Mouse (Mus musculus) hindbrain, embryonic 13.5 days (tissue): ENCODE results near the gene Trmt1. TPM values are rescaled to one million over a fixed set of nuclear protein-coding genes. Genes with fewer than 3 reads are reported as not detected.

Experiments
- ATAC-seq: fragments of 200-750 bp; cut with Nextera tagmentation; 2 replicates; pipeline ENCODE4 v1.8.0; 2017; ENCODE audit warnings: moderate TSS enrichment; ENCODE audit not compliant: low FRiP score
- H3K27ac ChIP-seq: fragments of 300-500 bp; sonication (generic); 2 replicates; pipeline ENCODE4 v1.5.1; 2015; ENCODE audit warnings: inconsistent platforms, mild to moderate bottlenecking, moderate library complexity
- H3K27me3 ChIP-seq: fragments of 300-500 bp; sonication (generic); 2 replicates; pipeline ENCODE4 v1.6.1; 2015; ENCODE audit warnings: mild to moderate bottlenecking, inconsistent platforms
- H3K36me3 ChIP-seq: fragments of 300-500 bp; sonication (generic); 2 replicates; pipeline ENCODE4 v1.6.1; 2015; ENCODE audit warnings: mild to moderate bottlenecking, inconsistent platforms
- H3K4me1 ChIP-seq: fragments of 300-500 bp; sonication (generic); replicated peaks from 2 replicates; pipeline ENCODE4 v1.6.1; 2015; ENCODE audit warnings: inconsistent platforms
- H3K4me2 ChIP-seq: fragments of 300-500 bp; sonication (generic); 2 replicates; pipeline ENCODE4 v1.6.1; 2015; ENCODE audit warnings: inconsistent platforms, mild to moderate bottlenecking, moderate library complexity
- H3K4me3 ChIP-seq: fragments of 300-500 bp; sonication (generic); 2 replicates; pipeline ENCODE4 v1.5.1; 2015; ENCODE audit warnings: mild to moderate bottlenecking, inconsistent platforms
- H3K9ac ChIP-seq: fragments of 300-500 bp; sonication (generic); 2 replicates; pipeline ENCODE4 v1.6.1; 2015; ENCODE audit warnings: mild to moderate bottlenecking, inconsistent platforms
- H3K9me3 ChIP-seq: fragments of 300-500 bp; sonication (generic); 2 replicates; pipeline ENCODE4 v1.6.1; 2016; ENCODE audit warnings: inconsistent platforms
- WGBS: fragments of 180-500 bp; shearing (Covaris S2); methylation state at CpG from one replicate; pipeline ENCODE4 v1.1.7; 2015; 5-methylcytosine and 5-hydroxymethylcytosine counted together
- polyA plus RNA-seq: library from polyadenylated mRNA; unstranded; fragments of >200 nt; fragmentation: Nextera tagmentation; extraction: Ambion mirVana; gene quantifications from 2 replicates; pipeline ENCODE4 v1.2.1, GENCODE M21; 2015

Gene Trmt1
- polyA plus RNA-seq, 1 experiment from 2014 or later = 51.9 TPM

DNA sequence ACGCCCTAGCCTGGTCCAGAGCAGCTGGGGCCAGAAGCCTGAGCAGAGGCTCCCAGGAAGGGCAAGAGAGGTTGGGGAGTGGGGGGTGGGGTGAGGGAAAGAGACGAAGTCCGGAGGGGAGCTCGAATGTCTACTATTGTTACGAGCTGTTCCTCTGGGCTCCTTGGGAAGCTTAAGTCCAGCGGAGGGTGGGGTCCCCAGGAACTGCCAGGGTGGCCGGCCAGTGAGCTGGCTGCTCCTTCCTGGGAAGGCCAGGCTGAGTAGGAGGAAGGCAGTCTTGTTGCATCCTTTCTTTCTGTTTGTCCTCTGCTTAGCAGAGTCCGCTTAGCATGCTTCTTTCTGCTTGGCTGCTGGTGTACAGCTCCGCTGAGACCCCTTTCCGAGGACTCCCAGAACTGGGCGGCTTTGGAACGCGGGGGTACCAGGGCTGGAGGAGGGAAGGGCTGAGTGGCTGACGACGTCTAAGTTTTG lies 22.0 kb downstream of the Trmt1 start:
- peaks cover 79% of the 10 kb centered on the region for H3K4me1 ChIP-seq
- H3K9ac ChIP-seq = peak overlapping the region; percentile 63
- no peaks in the 10 kb centered on the region for H3K9me3 ChIP-seq
- H3K27ac ChIP-seq = peak overlapping the region; percentile 92
- no peak overlapping the region for H3K4me3 ChIP-seq
- H3K36me3 ChIP-seq = no peaks in the 10 kb centered on the region
- WGBS = 4% methylated on average over 15 of the region's 15 CpGs
- H3K27me3 ChIP-seq = peaks cover 72% of the 10 kb centered on the region
- peak overlapping the region; percentile 45 for H3K4me2 ChIP-seq
- no peak for ATAC-seq

DNA sequence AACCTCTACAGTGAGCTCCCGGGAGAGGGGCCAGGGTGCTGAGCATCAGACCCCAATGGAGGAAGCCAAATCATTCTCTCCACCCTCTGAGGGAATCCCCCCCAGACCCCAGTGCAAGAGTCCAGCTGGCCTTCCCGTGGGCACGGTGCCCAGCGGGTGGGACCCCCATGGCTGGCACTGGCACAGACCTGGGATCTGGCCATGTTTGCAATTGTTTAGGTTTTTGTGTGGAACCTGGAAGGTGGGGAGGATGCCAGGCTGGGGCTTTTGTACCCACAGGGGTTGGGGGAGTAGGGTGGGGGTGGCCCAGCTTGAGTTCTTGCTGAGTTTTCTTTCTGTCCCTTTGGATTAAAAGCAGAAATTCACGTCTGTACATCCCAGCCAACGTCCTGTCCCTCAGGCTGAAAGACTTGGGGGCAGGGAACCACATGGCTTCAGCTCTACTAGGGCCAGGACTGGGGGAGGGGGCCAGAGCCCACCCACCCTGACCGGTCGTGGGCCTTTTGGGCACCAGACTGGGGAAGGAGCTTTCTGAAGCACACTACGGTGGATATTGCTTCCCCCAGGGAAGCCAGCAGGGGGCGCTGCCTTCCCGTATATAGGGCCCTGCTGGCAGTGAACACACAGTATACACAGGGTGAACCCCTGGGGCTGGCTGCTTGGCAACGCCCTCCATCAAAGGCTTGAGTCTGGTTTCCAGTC lies 22.8 kb downstream of the Trmt1 start:
- no peaks in the 10 kb centered on the region for H3K9me3 ChIP-seq
- H3K27me3 ChIP-seq = peaks cover 72% of the 10 kb centered on the region
- no peak overlapping the region for H3K4me3 ChIP-seq
- H3K4me1 ChIP-seq = peaks cover 84% of the 10 kb centered on the region
- no peak overlapping the region for H3K9ac ChIP-seq
- H3K27ac ChIP-seq = peak overlapping the region; percentile 92
- H3K4me2 ChIP-seq = no peak overlapping the region
- H3K36me3 ChIP-seq = no peaks in the 10 kb centered on the region
- 7% methylated on average over 12 of the region's 12 CpGs for WGBS
- ATAC-seq = peak; percentile 73

DNA sequence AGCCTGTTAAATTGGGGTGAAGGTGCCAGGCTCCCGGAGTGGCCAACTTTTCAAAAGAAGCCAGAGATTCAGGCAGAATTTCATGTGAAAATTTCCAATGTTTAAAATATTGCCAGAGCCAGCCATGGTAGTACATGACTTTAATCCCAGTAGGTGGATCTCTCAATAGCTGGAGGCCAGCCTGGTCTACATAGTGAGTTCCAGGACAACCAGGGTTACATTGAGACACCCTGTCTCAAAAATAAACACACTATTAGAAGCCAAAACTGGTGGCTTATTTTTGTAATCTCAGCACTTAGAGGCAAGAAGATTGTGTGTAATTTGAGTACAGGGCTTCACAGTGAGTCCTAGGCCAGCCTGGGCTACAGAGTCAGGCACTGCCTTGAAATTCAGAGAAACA lies 23.8 kb downstream of the Trmt1 start:
- Histone ChIP-seq H3K4me3 (no peak overlapping the region), H3K27me3 (peaks cover 72% of the 10 kb centered on the region), H3K4me2 (no peak overlapping the region), H3K9ac (no peak overlapping the region), H3K4me1 (peaks cover 86% of the 10 kb centered on the region), H3K36me3 (no peaks in the 10 kb centered on the region), H3K27ac (peak overlapping the region; percentile 92), H3K9me3 (no peaks in the 10 kb centered on the region)
- no peak for ATAC-seq
- 97% methylated on average over 1 of the region's 1 CpGs for WGBS

GRCm38 (mm10) chr8:84711312-84711711 lies 25.2 kb downstream of the Trmt1 start:
- Histone ChIP-seq H3K27ac (peak overlapping the region; percentile 92), H3K9me3 (no peaks in the 10 kb centered on the region), H3K4me1 (peaks cover 86% of the 10 kb centered on the region), H3K4me2 (no peak overlapping the region), H3K4me3 (no peak overlapping the region), H3K36me3 (no peaks in the 10 kb centered on the region), H3K27me3 (peaks cover 71% of the 10 kb centered on the region), H3K9ac (0 out of 2 replicates have a peak overlapping the region, but pooled peaks have one; percentile 1)
- 32% methylated on average over 3 of the region's 3 CpGs for WGBS
- ATAC-seq = no peak

- Histone ChIP-seq H3K9me3 (no peaks in the 10 kb centered on the region), H3K36me3 (no peaks in the 10 kb centered on the region), H3K27ac (peak overlapping the region; percentile 92), H3K9ac (no peak overlapping the region), H3K4me2 (no peak overlapping the region), H3K4me1 (peaks cover 79% of the 10 kb centered on the region), H3K4me3 (no peak overlapping the region), H3K27me3 (peaks cover 69% of the 10 kb centered on the region)
- WGBS = 9% methylated on average over 11 of the region's 11 CpGs
- peak; percentile 80 for ATAC-seq
Measured at GRCm38 (mm10) chr8:84711933-84712758, 26.0 kb downstream of the Trmt1 start.

GRCm38 (mm10) chr8:84712759-84713120 lies 26.6 kb downstream of the Trmt1 start:
- Histone ChIP-seq H3K27me3 (peaks cover 69% of the 10 kb centered on the region), H3K4me3 (no peak overlapping the region), H3K27ac (peak overlapping the region; percentile 92), H3K4me1 (peaks cover 73% of the 10 kb centered on the region), H3K9me3 (no peaks in the 10 kb centered on the region), H3K4me2 (no peak overlapping the region), H3K9ac (0 out of 2 replicates have a peak overlapping the region, but pooled peaks have one; percentile 19), H3K36me3 (no peaks in the 10 kb centered on the region)
- peak; percentile 22; the same call in 1 of the 2 replicates for ATAC-seq
- 24% methylated on average over 3 of the region's 3 CpGs for WGBS

GRCm38 (mm10) chr8:84713381-84713780 lies 27.3 kb downstream of the Trmt1 start:
- Histone ChIP-seq H3K27me3 (peaks cover 68% of the 10 kb centered on the region), H3K9me3 (no peaks in the 10 kb centered on the region), H3K4me3 (no peak overlapping the region), H3K36me3 (no peaks in the 10 kb centered on the region), H3K4me1 (peaks cover 66% of the 10 kb centered on the region), H3K27ac (peak overlapping the region; percentile 92), H3K4me2 (no peak overlapping the region), H3K9ac (peak overlapping the region; percentile 19; the same call in 1 of the 2 replicates)
- WGBS = 46% methylated on average over 4 of the region's 4 CpGs
- no peak for ATAC-seq

DNA sequence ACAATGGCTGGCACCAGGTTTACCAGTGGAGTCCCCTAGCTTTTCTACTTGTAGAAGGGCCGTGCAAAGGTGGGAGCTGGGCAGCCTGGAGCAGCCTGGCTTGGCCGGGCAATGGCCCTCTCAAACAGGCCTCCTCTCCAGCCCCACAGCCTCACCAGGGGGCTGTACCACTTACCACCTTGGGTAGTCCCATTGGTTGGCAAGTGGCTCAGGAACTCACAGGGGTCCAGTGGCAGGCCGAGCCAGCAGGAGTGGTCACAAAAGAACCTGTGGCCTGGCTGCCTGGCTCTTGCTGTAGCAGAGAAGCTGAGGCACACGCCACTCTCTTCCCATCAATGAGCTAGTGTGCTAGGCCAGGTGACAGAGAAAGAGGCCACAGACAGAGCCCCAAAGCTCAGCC lies 28.1 kb downstream of the Trmt1 start:
- H3K9me3 ChIP-seq = no peaks in the 10 kb centered on the region
- H3K4me2 ChIP-seq = no peak overlapping the region
- peaks cover 70% of the 10 kb centered on the region for H3K27me3 ChIP-seq
- peak overlapping the region; percentile 92 for H3K27ac ChIP-seq
- peak overlapping the region; percentile 19; the same call in 1 of the 2 replicates for H3K9ac ChIP-seq
- WGBS = 55% methylated on average over 4 of the region's 4 CpGs
- no peak for ATAC-seq
- H3K36me3 ChIP-seq = peaks cover 5% of the 10 kb centered on the region; the same call in 1 of the 2 replicates
- H3K4me1 ChIP-seq = peaks cover 60% of the 10 kb centered on the region
- no peak overlapping the region for H3K4me3 ChIP-seq

DNA sequence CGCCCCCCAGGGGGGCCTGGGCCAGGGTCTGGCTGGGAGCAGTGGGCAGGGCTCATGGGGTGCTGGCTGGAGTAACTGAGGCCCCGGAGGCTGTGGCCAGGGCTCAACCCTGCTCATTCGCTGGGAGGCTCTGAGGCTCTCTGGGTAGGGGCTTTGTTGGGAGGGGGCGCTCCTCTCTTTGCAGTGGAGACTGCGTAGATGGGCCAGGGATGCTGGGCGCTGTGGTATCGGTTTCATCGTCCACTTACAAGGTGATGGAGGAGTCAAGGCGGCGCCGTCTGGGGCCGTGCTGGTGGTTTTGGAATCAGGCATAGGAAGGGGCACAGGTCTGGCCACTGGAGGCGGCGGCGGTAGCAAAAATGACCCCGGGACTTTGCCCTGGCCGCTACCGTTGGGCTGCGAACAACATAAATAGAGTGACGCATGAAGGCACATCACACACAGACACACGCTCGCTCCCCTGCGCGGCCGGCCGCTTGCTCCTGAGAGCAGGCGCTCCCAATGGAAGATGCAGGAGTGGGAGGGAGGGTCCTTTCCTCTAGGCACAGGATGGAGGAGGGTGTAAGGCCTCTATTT lies 29.9 kb downstream of the Trmt1 start:
- Histone ChIP-seq H3K4me1 (peaks cover 50% of the 10 kb centered on the region), H3K4me3 (peak overlapping the region; percentile 20), H3K4me2 (peak overlapping the region; percentile 44), H3K36me3 (peaks cover 15% of the 10 kb centered on the region; the same call in 1 of the 2 replicates), H3K27ac (peak overlapping the region; percentile 75), H3K9me3 (no peaks in the 10 kb centered on the region), H3K27me3 (peaks cover 75% of the 10 kb centered on the region), H3K9ac (peak overlapping the region; percentile 53; the same call in 1 of the 2 replicates)
- ATAC-seq = no peak
- 6% methylated on average over 27 of the region's 27 CpGs for WGBS

DNA sequence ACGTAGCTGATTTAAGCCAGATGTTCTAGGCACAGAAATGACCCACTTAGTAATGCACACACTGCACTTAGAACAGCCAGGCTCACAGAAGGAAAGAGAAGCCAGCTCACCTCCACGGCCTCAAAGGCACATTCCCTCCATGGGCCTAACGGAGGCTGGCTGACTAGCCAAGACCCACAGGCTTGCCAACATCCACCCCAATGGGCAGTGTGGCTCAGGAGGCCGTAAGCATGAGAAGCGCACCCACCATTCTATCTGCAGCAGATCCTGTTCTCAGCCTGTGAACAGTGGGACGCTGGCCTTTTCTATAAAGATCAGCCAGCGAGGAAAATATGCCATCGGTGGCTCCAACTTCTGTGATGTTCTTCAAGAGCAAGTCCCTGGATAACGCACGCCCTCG lies 30.7 kb downstream of the Trmt1 start:
- 0 out of 2 replicates have a peak overlapping the region, but pooled peaks have one; percentile 35 for H3K27ac ChIP-seq

GRCm38 (mm10) chr8:84718476-84718875 lies 32.4 kb downstream of the Trmt1 start:
- WGBS = 89% methylated on average over 5 of the region's 5 CpGs
- no peak for ATAC-seq
- H3K4me1 ChIP-seq = peaks cover 39% of the 10 kb centered on the region
- no peak overlapping the region for H3K27ac ChIP-seq
- H3K9me3 ChIP-seq = no peaks in the 10 kb centered on the region
- H3K4me2 ChIP-seq = no peak overlapping the region
- H3K36me3 ChIP-seq = peaks cover 20% of the 10 kb centered on the region; the same call in 1 of the 2 replicates
- peaks cover 83% of the 10 kb centered on the region for H3K27me3 ChIP-seq
- H3K9ac ChIP-seq = no peak overlapping the region
- H3K4me3 ChIP-seq = no peak overlapping the region

More for the DNA sequence above, 30.7 kb downstream of the Trmt1 start:
- Histone ChIP-seq H3K36me3 (peaks cover 20% of the 10 kb centered on the region; the same call in 1 of the 2 replicates), H3K4me2 (no peak overlapping the region), H3K9ac (no peak overlapping the region), H3K4me3 (no peak overlapping the region), H3K4me1 (peaks cover 42% of the 10 kb centered on the region), H3K27me3 (peaks cover 76% of the 10 kb centered on the region), H3K9me3 (no peaks in the 10 kb centered on the region)
- no peak for ATAC-seq
- 87% methylated on average over 11 of the region's 11 CpGs for WGBS
